Mouse (Mus musculus): ENCODE measurements at regions not wholly inside any gene's neighbourhood (a gene's known extent, or its start where the extent isn't known, plus 50 kb on each side); places are given as distances from the start of the nearest gene placed in this dataset.

GRCm38 (mm10) chr12:68683176-68683575 lies 475.8 kb downstream of the Rps29 start:
- no peak for DNase-seq

- no peak for DNase-seq
Measured at GRCm38 (mm10) chr12:68680668-68681067, 478.3 kb downstream of the Rps29 start.

- peak; percentile 23 to 35 for DNase-seq
Measured at GRCm38 (mm10) chr12:68676096-68676775, 482.8 kb downstream of the Rps29 start.

GRCm38 (mm10) chr12:68672011-68672410 lies 487.0 kb downstream of the Rps29 start:
- peak in 1 of 2 experiments; percentile 12 for DNase-seq

GRCm38 (mm10) chr12:68645901-68646585 lies 512.9 kb downstream of the Rps29 start:
- no peak for DNase-seq

GRCm38 (mm10) chr12:68643671-68644070 lies 515.3 kb downstream of the Rps29 start:
- DNase-seq = no peak

- no peak for DNase-seq
Measured at GRCm38 (mm10) chr12:68632441-68632840, 526.5 kb downstream of the Rps29 start.

- no peak for DNase-seq
Measured at GRCm38 (mm10) chr12:68618337-68618736, 540.6 kb downstream of the Rps29 start.

- no peak for DNase-seq
Measured at GRCm38 (mm10) chr12:68605417-68606000, 553.5 kb downstream of the Rps29 start.

- no peak for DNase-seq
Measured at GRCm38 (mm10) chr12:68604524-68605299, 554.3 kb downstream of the Rps29 start.

- no peak for DNase-seq
Measured at GRCm38 (mm10) chr12:68602682-68603081, 556.3 kb downstream of the Rps29 start.

- no peak for DNase-seq
Measured at GRCm38 (mm10) chr12:68601366-68601765, 557.6 kb downstream of the Rps29 start.

- DNase-seq = no peak
Measured at GRCm38 (mm10) chr12:68599681-68600596, 559.0 kb downstream of the Rps29 start.

- DNase-seq = no peak
Measured at GRCm38 (mm10) chr12:68599016-68599616, 559.9 kb downstream of the Rps29 start.

- no peak for DNase-seq
Measured at GRCm38 (mm10) chr12:68585524-68585872, 573.5 kb downstream of the Rps29 start.

GRCm38 (mm10) chr12:68584786-68585523 lies 574.0 kb downstream of the Rps29 start:
- DNase-seq = peak; percentile 17 to 24

GRCm38 (mm10) chr12:68579909-68580308 lies 579.1 kb downstream of the Rps29 start:
- DNase-seq = no peak

- no peak for DNase-seq
Measured at GRCm38 (mm10) chr12:68577453-68577852, 581.5 kb downstream of the Rps29 start.

- no peak for DNase-seq
Measured at GRCm38 (mm10) chr12:68576855-68577254, 582.1 kb downstream of the Rps29 start.

GRCm38 (mm10) chr12:68554943-68555627 lies 603.9 kb downstream of the Rps29 start:
- DNase-seq = no peak
